Mouse (Mus musculus) spleen, adult 2 months (tissue): ENCODE results near the gene Unk.

Experiments used
- CTCF ChIP-seq: fragments of 200-500 bp; IDR thresholded peaks from 2 replicates; pipeline ENCODE4 v1.5.1; 2011; ENCODE audit warnings: mild to moderate bottlenecking, inconsistent platforms; ENCODE audit not compliant: insufficient read depth, insufficient read length, insufficient replicate concordance; ENCODE audit errors: extremely low read depth
- POLR2A ChIP-seq: fragments of 200-500 bp; IDR thresholded peaks from 2 replicates; pipeline ENCODE4 v1.6.1; 2011; ENCODE audit warnings: low read depth, low read length, inconsistent platforms

GRCm38 (mm10) chr11:116004186-116004823, 25.8 kb upstream of the Unk start:
- TF ChIP-seq CTCF (no peak), POLR2A (no peak)
